Mouse (Mus musculus): ENCODE results near the gene Cacng3. TPM values are rescaled to one million over a fixed set of nuclear protein-coding genes. Genes with fewer than 3 reads are reported as not detected.

Gene Cacng3
- polyA plus RNA-seq, 1 experiment from 2014 or later, result 0.07 TPM

- H3K27me3 ChIP-seq, result no peaks in the 10 kb centered on the region
- H3K4me2 ChIP-seq, result no peak overlapping the region
- H3K36me3 ChIP-seq (replicated peaks), result no peaks in the 10 kb centered on the region
- ATAC-seq (ENCODE audit: insufficient read depth), result no peak
- no peaks in the 10 kb centered on the region for H3K9me3 ChIP-seq (replicated peaks)
- H3K4me1 ChIP-seq (replicated peaks), result no peaks in the 10 kb centered on the region
- H3K27ac ChIP-seq (replicated peaks), result no peak overlapping the region
- WGBS (ENCODE audit: insufficient replicate concordance), result 18% methylated on average over 5 of the region's 5 CpGs
- H3K4me3 ChIP-seq (replicated peaks), result no peak overlapping the region
- no peak overlapping the region for H3K9ac ChIP-seq
These were observed 53.1 kb downstream of the Cacng3 start for GRCm38 (mm10) chr7:122723358-122723876.

GRCm38 (mm10) chr7:122726376-122726775 is 56.1 kb downstream of the Cacng3 start:
- ATAC-seq (ENCODE audit: insufficient read depth), result no peak
- Histone ChIP-seq H3K4me2 (no peak overlapping the region), H3K27ac (replicated peaks) (no peak overlapping the region), H3K4me1 (replicated peaks) (no peaks in the 10 kb centered on the region), H3K4me3 (replicated peaks) (no peak overlapping the region), H3K36me3 (replicated peaks) (no peaks in the 10 kb centered on the region), H3K27me3 (no peaks in the 10 kb centered on the region), H3K9ac (no peak overlapping the region), H3K9me3 (replicated peaks) (no peaks in the 10 kb centered on the region)
- 46% methylated on average over 2 of the region's 2 CpGs for WGBS (ENCODE audit: insufficient replicate concordance)

GRCm38 (mm10) chr7:122728186-122728585 is 57.9 kb downstream of the Cacng3 start:
- Histone ChIP-seq H3K27me3 (no peaks in the 10 kb centered on the region), H3K27ac (replicated peaks) (no peak overlapping the region), H3K9me3 (replicated peaks) (no peaks in the 10 kb centered on the region), H3K4me2 (no peak overlapping the region), H3K9ac (no peak overlapping the region), H3K4me3 (replicated peaks) (no peak overlapping the region), H3K36me3 (replicated peaks) (no peaks in the 10 kb centered on the region), H3K4me1 (replicated peaks) (no peaks in the 10 kb centered on the region)
- no peak for ATAC-seq (ENCODE audit: insufficient read depth)
- 74% methylated on average over 8 of the region's 8 CpGs for WGBS (ENCODE audit: insufficient replicate concordance)

- WGBS (ENCODE audit: insufficient replicate concordance), result 28% methylated on average over 7 of the region's 7 CpGs
- no peak overlapping the region for H3K4me3 ChIP-seq (replicated peaks)
- no peak for ATAC-seq (ENCODE audit: insufficient read depth)
- no peaks in the 10 kb centered on the region for H3K36me3 ChIP-seq (replicated peaks)
- H3K9me3 ChIP-seq (replicated peaks), result no peaks in the 10 kb centered on the region
- H3K27me3 ChIP-seq, result no peaks in the 10 kb centered on the region
- H3K4me2 ChIP-seq, result no peak overlapping the region
- H3K27ac ChIP-seq (replicated peaks), result no peak overlapping the region
- no peaks in the 10 kb centered on the region for H3K4me1 ChIP-seq (replicated peaks)
- no peak overlapping the region for H3K9ac ChIP-seq
These were observed 58.6 kb downstream of the Cacng3 start for GRCm38 (mm10) chr7:122728846-122729245.

- Histone ChIP-seq H3K9ac (no peak overlapping the region), H3K4me1 (replicated peaks) (no peaks in the 10 kb centered on the region), H3K27ac (replicated peaks) (no peak overlapping the region), H3K36me3 (replicated peaks) (no peaks in the 10 kb centered on the region), H3K9me3 (replicated peaks) (no peaks in the 10 kb centered on the region), H3K4me3 (replicated peaks) (no peak overlapping the region), H3K4me2 (no peak overlapping the region), H3K27me3 (no peaks in the 10 kb centered on the region)
- WGBS (ENCODE audit: insufficient replicate concordance), result 67% methylated on average over 11 of the region's 11 CpGs
- no peak for ATAC-seq (ENCODE audit: insufficient read depth)
These were observed 65.0 kb downstream of the Cacng3 start for GRCm38 (mm10) chr7:122735323-122735722.

GRCm38 (mm10) chr7:122738541-122738940 is 68.2 kb downstream of the Cacng3 start:
- no peaks in the 10 kb centered on the region for H3K27me3 ChIP-seq
- no peak for ATAC-seq (ENCODE audit: insufficient read depth)
- no peaks in the 10 kb centered on the region for H3K9me3 ChIP-seq (replicated peaks)
- WGBS (ENCODE audit: insufficient replicate concordance), result 39% methylated on average over 5 of the region's 5 CpGs
- H3K4me2 ChIP-seq, result no peak overlapping the region
- no peak overlapping the region for H3K4me3 ChIP-seq (replicated peaks)
- no peak overlapping the region for H3K9ac ChIP-seq
- no peak overlapping the region for H3K27ac ChIP-seq (replicated peaks)
- no peaks in the 10 kb centered on the region for H3K4me1 ChIP-seq (replicated peaks)
- no peaks in the 10 kb centered on the region for H3K36me3 ChIP-seq (replicated peaks)

GRCm38 (mm10) chr7:122740663-122741062 is 70.4 kb downstream of the Cacng3 start:
- 62% methylated on average over 2 of the region's 2 CpGs for WGBS (ENCODE audit: insufficient replicate concordance)
- Histone ChIP-seq H3K4me3 (replicated peaks) (no peak overlapping the region), H3K9me3 (replicated peaks) (no peaks in the 10 kb centered on the region), H3K27ac (replicated peaks) (no peak overlapping the region), H3K9ac (no peak overlapping the region), H3K4me1 (replicated peaks) (no peaks in the 10 kb centered on the region), H3K4me2 (no peak overlapping the region), H3K27me3 (no peaks in the 10 kb centered on the region), H3K36me3 (replicated peaks) (no peaks in the 10 kb centered on the region)
- no peak for ATAC-seq (ENCODE audit: insufficient read depth)

- WGBS (ENCODE audit: insufficient replicate concordance), result 67% methylated on average over 5 of the region's 5 CpGs
- ATAC-seq (ENCODE audit: insufficient read depth), result no peak
- no peak overlapping the region for H3K4me3 ChIP-seq (replicated peaks)
These were observed 85.8 kb downstream of the Cacng3 start for GRCm38 (mm10) chr7:122755920-122756603.

GRCm38 (mm10) chr7:122758645-122759044 is 88.4 kb downstream of the Cacng3 start:
- Histone ChIP-seq H3K9ac (no peak overlapping the region), H3K36me3 (replicated peaks) (no peaks in the 10 kb centered on the region), H3K27me3 (no peaks in the 10 kb centered on the region), H3K4me2 (no peak overlapping the region), H3K4me3 (replicated peaks) (no peak overlapping the region), H3K9me3 (replicated peaks) (no peaks in the 10 kb centered on the region), H3K27ac (replicated peaks) (no peak overlapping the region), H3K4me1 (replicated peaks) (no peaks in the 10 kb centered on the region)
- ATAC-seq (ENCODE audit: insufficient read depth), result no peak
- 54% methylated on average over 3 of the region's 3 CpGs for WGBS (ENCODE audit: insufficient replicate concordance)

More at GRCm38 (mm10) chr7:122755920-122756603, 85.8 kb downstream of the Cacng3 start:
- no peaks in the 10 kb centered on the region for H3K9me3 ChIP-seq (replicated peaks)
- H3K27me3 ChIP-seq, result no peaks in the 10 kb centered on the region
- no peaks in the 10 kb centered on the region for H3K4me1 ChIP-seq (replicated peaks)
- H3K27ac ChIP-seq (replicated peaks), result no peak overlapping the region
- H3K4me2 ChIP-seq, result no peak overlapping the region
- no peak overlapping the region for H3K9ac ChIP-seq
- no peaks in the 10 kb centered on the region for H3K36me3 ChIP-seq (replicated peaks)

- ATAC-seq (ENCODE audit: insufficient read depth), result no peak
- no peaks in the 10 kb centered on the region for H3K9me3 ChIP-seq (replicated peaks)
- WGBS (ENCODE audit: insufficient replicate concordance), result 60% methylated on average over 5 of the region's 5 CpGs
- no peaks in the 10 kb centered on the region for H3K36me3 ChIP-seq (replicated peaks)
- H3K4me3 ChIP-seq (replicated peaks), result no peak overlapping the region
- H3K4me2 ChIP-seq, result no peak overlapping the region
- H3K27me3 ChIP-seq, result no peaks in the 10 kb centered on the region
- H3K9ac ChIP-seq, result no peak overlapping the region
- no peaks in the 10 kb centered on the region for H3K4me1 ChIP-seq (replicated peaks)
- H3K27ac ChIP-seq (replicated peaks), result no peak overlapping the region
These were observed 94.2 kb downstream of the Cacng3 start for GRCm38 (mm10) chr7:122764506-122764905.

- no peak overlapping the region for H3K4me2 ChIP-seq
- H3K27me3 ChIP-seq, result no peaks in the 10 kb centered on the region
- ATAC-seq (ENCODE audit: insufficient read depth), result no peak
- no peaks in the 10 kb centered on the region for H3K9me3 ChIP-seq (replicated peaks)
- no peaks in the 10 kb centered on the region for H3K4me1 ChIP-seq (replicated peaks)
- no peaks in the 10 kb centered on the region for H3K36me3 ChIP-seq (replicated peaks)
- 76% methylated on average over 27 of the region's 27 CpGs for WGBS (ENCODE audit: insufficient replicate concordance)
- no peak overlapping the region for H3K9ac ChIP-seq
- no peak overlapping the region for H3K27ac ChIP-seq (replicated peaks)
- no peak overlapping the region for H3K4me3 ChIP-seq (replicated peaks)
These were observed 98.2 kb downstream of the Cacng3 start for GRCm38 (mm10) chr7:122768292-122769020.
